Mouse (Mus musculus) brown adipose tissue, adult 24 weeks (tissue): Measurements from ENCODE around the gene Dbt. TPM values are rescaled to one million over a fixed set of nuclear protein-coding genes. Genes with fewer than 3 reads are reported as not detected.

Experiments used
- H3K27ac ChIP-seq: fragments of 200-500 bp; replicated peaks from 2 replicates; pipeline ENCODE4 v1.5.1; 2012; ENCODE audit warnings: low read depth, mild to moderate bottlenecking, low read length
- H3K4me1 ChIP-seq: fragments of 200-500 bp; 2 replicates; pipeline ENCODE4 v1.6.1; 2012; ENCODE audit warnings: low read length, mixed read lengths; ENCODE audit not compliant: control insufficient read depth, insufficient read depth, insufficient read length
- H3K4me3 ChIP-seq: fragments of 200-500 bp; 2 replicates; pipeline ENCODE4 v1.5.1; 2012; ENCODE audit warnings: low read depth, mild to moderate bottlenecking, low read length, moderate library complexity; ENCODE audit not compliant: insufficient read depth
- polyA plus RNA-seq: library from polyadenylated mRNA; stranded (reverse); fragments of >200 nt; gene quantifications from 2 replicates; pipeline ENCODE4 v1.2.4, GENCODE M21; 2012; ENCODE audit not compliant: missing spikeins, insufficient read depth, insufficient read length

The Dbt gene
- polyA plus RNA-seq, 1 experiment: 150 TPM

GRCm38 (mm10) chr3:116582201-116582600, 69.3 kb downstream of the Dbt start:
- no peak overlapping the region for H3K4me3 ChIP-seq
- H3K27ac ChIP-seq: no peak overlapping the region
- no peaks in the 10 kb centered on the region for H3K4me1 ChIP-seq

- peak overlapping the region; percentile 85 for H3K27ac ChIP-seq
- H3K4me1 ChIP-seq: no peaks in the 10 kb centered on the region
- H3K4me3 ChIP-seq: peak overlapping the region; percentile 91
These were observed 81.3 kb downstream of the Dbt start for GRCm38 (mm10) chr3:116594076-116594727.

GRCm38 (mm10) chr3:116594728-116595602, 82.1 kb downstream of the Dbt start, which contains the start of gene Sass6:
Sass6 (plus strand) TSS chr3:116594982.
- peak within 1 kb of the TSS; percentile 85 for H3K27ac ChIP-seq
- H3K4me1 ChIP-seq: no peaks in the 10 kb centered on the region
- peak within 1 kb of the TSS; percentile 91 for H3K4me3 ChIP-seq

- Histone ChIP-seq H3K4me1 (no peaks in the 10 kb centered on the region), H3K4me3 (peak overlapping the region; percentile 78), H3K27ac (no peak overlapping the region)
These were observed 82.7 kb downstream of the Dbt start for GRCm38 (mm10) chr3:116595603-116595991.

Other genes starting within 250 kb of the Dbt start
- gene Cdc14a, start 89.0 kb upstream of the Dbt start, polyA plus RNA-seq: 2.7 and 4.2 TPM in 2 replicates
- 31.1 and 31.3 TPM in 2 replicates for gene Rtca, start 4.9 kb upstream of the Dbt start, polyA plus RNA-seq
- gene Lrrc39, start 49.9 kb downstream of the Dbt start, polyA plus RNA-seq: 38.1 and 38.8 TPM in 2 replicates
- 0.87 and 1.6 TPM in 2 replicates for gene Sass6, start 81.9 kb downstream of the Dbt start, polyA plus RNA-seq
- gene Trmt13, start 101.5 kb downstream of the Dbt start, polyA plus RNA-seq: 6.0 and 7.5 TPM in 2 replicates
- 20.5 and 29.8 TPM in 2 replicates for gene Mfsd14a, start 149.6 kb downstream of the Dbt start, polyA plus RNA-seq
- not detected in 2 replicates for gene Gm43191, start 168.2 kb downstream of the Dbt start, polyA plus RNA-seq
- gene Slc35a3, start 199.8 kb downstream of the Dbt start, polyA plus RNA-seq: 9.6 and 12.6 TPM in 2 replicates